Mouse (Mus musculus) ES-Bruce4 (cell line): ENCODE measurements around the gene Rab30.

Source experiments
- CTCF ChIP-seq: IDR thresholded peaks from one replicate; pipeline ENCODE4 v1.8.1; 2011; ENCODE audit warnings: low read depth, low read length
- EP300 ChIP-seq: IDR thresholded peaks from 2 replicates; pipeline ENCODE4 v1.6.1; 2011; ENCODE audit warnings: low read depth, low read length; ENCODE audit not compliant: insufficient read depth

DNA sequence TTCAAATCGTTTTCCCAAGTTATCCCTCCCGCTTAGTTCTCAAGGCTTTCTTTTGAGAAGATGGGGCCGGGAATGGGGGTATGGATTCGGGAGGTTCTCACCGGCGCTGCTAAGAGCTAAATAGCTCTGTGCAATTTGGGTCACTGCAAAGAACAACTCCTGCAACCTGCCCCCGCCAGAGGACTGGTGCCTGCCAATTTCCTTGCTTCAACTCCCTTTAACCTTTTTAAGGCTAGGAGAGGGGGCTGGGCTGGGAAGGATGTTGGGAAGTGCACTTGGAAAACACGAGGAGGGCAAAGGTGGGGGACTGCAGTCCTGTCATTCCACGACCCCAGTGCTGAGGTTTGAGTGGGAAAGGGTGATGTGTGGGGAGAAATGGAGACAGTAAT lies 452 bp downstream of the Rab30 start:
- TF ChIP-seq CTCF (no peak), EP300 (no peak)
